ENCODE assay signal across 24 mouse cellular contexts in genomic region chr2:163615906-163616651, GRCm38 (mm10). TPM values are rescaled to one million over a fixed set of nuclear protein-coding genes. Genes with fewer than 3 reads are reported as not detected.
DNase-seq lines count a peak whose midpoint lies in the region; ATAC-seq and TF ChIP-seq lines count a peak whose summit lies in the region.
"Had no signal": no experiment of that assay in that cellular context is flagged by ENCODE, and none has a peak within 500 bp of the region (broad histone marks: within the 10 kb centered on the region; RNA-seq: fewer than 3 reads in every experiment).

No protein-coding gene starts in this region.

- no peak for TF ChIP-seq CTCF in liver, postnatal 0 days (IDR thresholded peaks at IDR 0.05; ENCODE audit: low read depth)
- TF ChIP-seq CTCF in MEL (IDR thresholded peaks at IDR 0.05 in 2 of 3, conservative IDR thresholded peaks at IDR 0.05 in 1 of 3; ENCODE audit: control insufficient read depth in 1 of 3, insufficient read depth in 1 of 3, low read depth in 2 of 3, low read length in 3 of 3, poor library complexity in 1 of 3, severe bottlenecking in 1 of 3): no peak

- H3K9ac ChIP-seq in heart, embryonic 12.5 days: no peak overlapping the region
- H3K9ac ChIP-seq in liver, embryonic 13.5 days: no peak overlapping the region
- no peak overlapping the region for H3K9ac ChIP-seq in liver, postnatal 0 days (replicated peaks)
- no peak overlapping the region for H3K9ac ChIP-seq in MEL (ENCODE audit: control insufficient read depth, low read depth, low read length, poor library complexity, severe bottlenecking)
- H3K9ac ChIP-seq: embryonic facial prominence, embryonic 12.5 days; forebrain, embryonic 12.5 days; kidney, embryonic 15.5 days; liver, embryonic 14.5 days; midbrain, embryonic 12.5 days had no signal

- TF ChIP-seq POLR2A in MEL (IDR thresholded peaks at IDR 0.05; ENCODE audit: control insufficient read depth in 1 of 2, insufficient read depth in 1 of 2, low read depth in 1 of 2, low read length in 2 of 2, poor library complexity in 1 of 2): no peak; a peak in 2 of 4 replicates

- H3K36me3 ChIP-seq in heart, embryonic 10.5 days: peaks cover 98% of the 10 kb centered on the region
- peaks cover 94% of the 10 kb centered on the region for H3K36me3 ChIP-seq in heart, embryonic 12.5 days
- H3K36me3 ChIP-seq in liver, embryonic 13.5 days: peaks cover 99% of the 10 kb centered on the region
- peaks cover 93% of the 10 kb centered on the region for H3K36me3 ChIP-seq in liver, postnatal 0 days (replicated peaks; ENCODE audit: insufficient read depth, low read length)
- H3K36me3 ChIP-seq in MEL (ENCODE audit: control insufficient read depth in 1 of 2, insufficient read depth in 2 of 2, low read length in 2 of 2): peaks cover 0 to 15% of the 10 kb centered on the region in 2 experiments; a peak in 3 of 4 replicates
- H3K36me3 ChIP-seq in splenic B cell, adult 2 months (ENCODE audit: control insufficient read depth, insufficient read depth, low read length, poor library complexity, severe bottlenecking): peaks cover 39% of the 10 kb centered on the region

- no peak overlapping the region for H3K27ac ChIP-seq in heart, embryonic 10.5 days
- H3K27ac ChIP-seq in heart, embryonic 12.5 days (ENCODE audit: poor library complexity, severe bottlenecking): no peak overlapping the region
- peak overlapping the region; percentile 37; the same call in 1 of the 2 replicates for H3K27ac ChIP-seq in liver, embryonic 13.5 days
- no peak overlapping the region for H3K27ac ChIP-seq in liver, postnatal 0 days (ENCODE audit: low read depth)
- no peak overlapping the region for H3K27ac ChIP-seq in MEL (ENCODE audit: control insufficient read depth, low read depth, low read length)
- H3K27ac ChIP-seq: embryonic facial prominence, embryonic 12.5 days; forebrain, embryonic 12.5 days; gastrocnemius, adult 2 months; hindbrain, embryonic 10.5 days; hindbrain, postnatal 0 days; kidney, embryonic 15.5 days; liver, embryonic 14.5 days; midbrain, embryonic 12.5 days had no signal

- H3K4me1 ChIP-seq in heart, embryonic 10.5 days: no peaks in the 10 kb centered on the region
- H3K4me1 ChIP-seq in heart, embryonic 12.5 days (replicated peaks): no peaks in the 10 kb centered on the region
- H3K4me1 ChIP-seq in liver, embryonic 13.5 days (replicated peaks): no peaks in the 10 kb centered on the region
- peaks cover 5% of the 10 kb centered on the region for H3K4me1 ChIP-seq in liver, postnatal 0 days (ENCODE audit: insufficient read depth)
- no peaks in the 10 kb centered on the region for H3K4me1 ChIP-seq in MEL (ENCODE audit: control insufficient read depth in 1 of 2, insufficient read depth in 2 of 2, low read length in 2 of 2)
- H3K4me1 ChIP-seq: embryonic facial prominence, embryonic 12.5 days; forebrain, embryonic 12.5 days; hindbrain, embryonic 10.5 days; kidney, embryonic 15.5 days; midbrain, embryonic 12.5 days had no signal

- no peak for TF ChIP-seq EP300 in liver, postnatal 0 days (IDR thresholded peaks at IDR 0.05; ENCODE audit: low read depth)
- no peak for TF ChIP-seq EP300 in MEL (IDR thresholded peaks at IDR 0.05; ENCODE audit: low read depth in 1 of 2, low read length in 2 of 2)

- H3K27me3 ChIP-seq in heart, embryonic 10.5 days (ENCODE audit: insufficient read depth, poor library complexity, severe bottlenecking): no peaks in the 10 kb centered on the region
- H3K27me3 ChIP-seq in heart, embryonic 12.5 days (replicated peaks): no peaks in the 10 kb centered on the region
- no peaks in the 10 kb centered on the region for H3K27me3 ChIP-seq in liver, embryonic 13.5 days
- H3K27me3 ChIP-seq in liver, postnatal 0 days (ENCODE audit: insufficient read depth, low read length): no peaks in the 10 kb centered on the region
- H3K27me3 ChIP-seq in MEL (ENCODE audit: control insufficient read depth in 1 of 2, insufficient read depth in 2 of 2, low read length in 2 of 2): no peaks in the 10 kb centered on the region
- no peaks in the 10 kb centered on the region for H3K27me3 ChIP-seq in splenic B cell, adult 2 months (ENCODE audit: control insufficient read depth, insufficient read depth, low read length, poor library complexity, severe bottlenecking)
- H3K27me3 ChIP-seq: embryonic facial prominence, embryonic 12.5 days; forebrain, embryonic 12.5 days; kidney, embryonic 15.5 days; midbrain, embryonic 12.5 days had no signal

- H3K9me3 ChIP-seq in heart, embryonic 10.5 days: no peaks in the 10 kb centered on the region
- peaks cover 4% of the 10 kb centered on the region; the same call in 1 of the 2 replicates for H3K9me3 ChIP-seq in heart, embryonic 12.5 days (replicated peaks)
- H3K9me3 ChIP-seq in liver, embryonic 13.5 days (replicated peaks): no peaks in the 10 kb centered on the region
- no peaks in the 10 kb centered on the region for H3K9me3 ChIP-seq in liver, postnatal 0 days (ENCODE audit: low read length)
- H3K9me3 ChIP-seq in MEL (replicated peaks; ENCODE audit: insufficient read depth, low read length): no peaks in the 10 kb centered on the region
- H3K9me3 ChIP-seq: embryonic facial prominence, embryonic 12.5 days; forebrain, embryonic 12.5 days; G1E; hindbrain, embryonic 10.5 days; kidney, embryonic 15.5 days; midbrain, embryonic 12.5 days had no signal

- H3K4me2 ChIP-seq in heart, embryonic 12.5 days: no peak overlapping the region
- no peak overlapping the region for H3K4me2 ChIP-seq in liver, embryonic 13.5 days
- no peak overlapping the region for H3K4me2 ChIP-seq in liver, postnatal 0 days (ENCODE audit: low read depth, low read length)
- H3K4me2 ChIP-seq: embryonic facial prominence, embryonic 12.5 days; forebrain, embryonic 12.5 days; kidney, embryonic 15.5 days; midbrain, embryonic 12.5 days had no signal

- DNase-seq in heart, embryonic 10.5 days (ENCODE audit: low spot score): peak; percentile 60
- DNase-seq in liver, embryonic 13.5 days: no peak
- DNase-seq in liver, postnatal 0 days: no peak
- DNase-seq in MEL (ENCODE audit: low read depth, low spot score): no peak
- peak; percentile 47 for DNase-seq in splenic B cell, adult 2 months (ENCODE audit: low read depth, low spot score)
- DNase-seq in cerebellum, postnatal 10 days: no peak
- DNase-seq: adrenal gland, adult 2 months; cerebellum, adult 18-20 months; cerebellum, postnatal 25 days; gastrocnemius, adult 2 months; kidney, adult 11 months; kidney, postnatal 36 days; right cerebral cortex, postnatal 25 days; thymus, postnatal 25 days had no signal

- WGBS in heart, embryonic 10.5 days: 84% methylated on average over 4 of the region's 4 CpGs
- WGBS in heart, embryonic 12.5 days: 87% methylated on average over 4 of the region's 4 CpGs
- WGBS in liver, embryonic 13.5 days (ENCODE audit: insufficient replicate concordance): 75% methylated on average over 4 of the region's 4 CpGs
- WGBS in liver, postnatal 0 days (ENCODE audit: insufficient replicate concordance): 88% methylated on average over 4 of the region's 4 CpGs

- no peaks in the 10 kb centered on the region for H3K79me2 ChIP-seq in MEL (ENCODE audit: control insufficient read depth, insufficient read depth, low read length, poor library complexity)

- no peak for ATAC-seq in heart, embryonic 12.5 days (ENCODE audit: insufficient number of reproducible peaks, low FRiP score)
- no peak for ATAC-seq in liver, embryonic 13.5 days (ENCODE audit: low read depth)
- no peak for ATAC-seq in liver, postnatal 0 days
- ATAC-seq: hindbrain, postnatal 0 days; lung, postnatal 0 days had no signal

- no peak for TF ChIP-seq RAD21 in MEL (IDR thresholded peaks at IDR 0.05; ENCODE audit: low read depth, low read length)

- H3K4me3 ChIP-seq in heart, embryonic 10.5 days: no peak overlapping the region
- H3K4me3 ChIP-seq in heart, embryonic 12.5 days: no peak overlapping the region
- H3K4me3 ChIP-seq in liver, embryonic 13.5 days (replicated peaks): no peak overlapping the region
- no peak overlapping the region for H3K4me3 ChIP-seq in liver, postnatal 0 days (ENCODE audit: low read depth, low read length)
- H3K4me3 ChIP-seq in MEL (ENCODE audit: control insufficient read depth in 1 of 2, insufficient read depth in 1 of 2, low read depth in 2 of 2, low read length in 2 of 2): no peak overlapping the region
- H3K4me3 ChIP-seq: embryonic facial prominence, embryonic 12.5 days; forebrain, embryonic 12.5 days; gastrocnemius, adult 2 months; hindbrain, embryonic 10.5 days; kidney, embryonic 15.5 days; midbrain, embryonic 12.5 days had no signal

TF ChIP-seq in MEL, 35 proteins besides CTCF, POLR2A, EP300 and RAD21 (continues in another document):
- TF ChIP-seq NELFE (IDR thresholded peaks at IDR 0.05; ENCODE audit: low read depth, low read length) (peak; percentile 29; the same call in 1 of the 2 replicates), CHD1 (IDR thresholded peaks at IDR 0.05; ENCODE audit: low read depth, low read length) (no peak)

RNA-seq across cellular contexts. Expression of gene Ttpal, which starts 14.0 kb away (rescaled TPM):
- polyA plus RNA-seq in heart, embryonic 10.5 days (2016; fragmentation: Nextera tagmentation; extraction: Ambion mirVana): 27.5 and 31.8 TPM in 2 replicates
- 26.9 and 27.8 TPM in 2 replicates for polyA plus RNA-seq in heart, embryonic 12.5 days (2016; fragmentation: Nextera tagmentation; extraction: Ambion mirVana)
- polyA plus RNA-seq in liver, embryonic 13.5 days (2015; fragmentation: Nextera tagmentation; extraction: Ambion mirVana): 13.9 and 15.9 TPM in 2 replicates
- polyA plus RNA-seq in liver, postnatal 0 days (2015; fragmentation: Nextera tagmentation; extraction: Ambion mirVana): 6.7 and 9.5 TPM in 2 replicates
- total RNA-seq in MEL (2012; rRNA removed): 17.1 and 20.4 TPM in 2 replicates
- 10 to 100 TPM in 1 of 2 experiments, not detected in 1; 18.9 TPM for polyA plus RNA-seq in MEL (2012; ENCODE audit: insufficient read depth in 1 of 2, insufficient read length in 2 of 2, low read depth in 1 of 2, low replicate concordance in 2 of 2, missing spikeins in 1 of 2)

RNA-seq across cellular contexts. Expression of gene Serinc3, which starts 28.9 kb away (rescaled TPM):
- polyA plus RNA-seq in heart, embryonic 10.5 days (2016; fragmentation: Nextera tagmentation; extraction: Ambion mirVana): 51.1 and 55.2 TPM in 2 replicates
- 67.7 and 76.7 TPM in 2 replicates for polyA plus RNA-seq in heart, embryonic 12.5 days (2016; fragmentation: Nextera tagmentation; extraction: Ambion mirVana)
- polyA plus RNA-seq in liver, embryonic 13.5 days (2015; fragmentation: Nextera tagmentation; extraction: Ambion mirVana): 112 and 130 TPM in 2 replicates
- polyA plus RNA-seq in liver, postnatal 0 days (2015; fragmentation: Nextera tagmentation; extraction: Ambion mirVana): 79.9 and 92.7 TPM in 2 replicates
- 326 and 348 TPM in 2 replicates for total RNA-seq in MEL (2012; rRNA removed)
- polyA plus RNA-seq in MEL (2012; ENCODE audit: insufficient read depth in 1 of 2, insufficient read length in 2 of 2, low read depth in 1 of 2, low replicate concordance in 2 of 2, missing spikeins in 1 of 2): 100 to 1,000 TPM; 637 to 650 TPM

RNA-seq across cellular contexts. Expression of gene Pkig, which starts 42.1 kb away (rescaled TPM):
- polyA plus RNA-seq in heart, embryonic 10.5 days (2016; fragmentation: Nextera tagmentation; extraction: Ambion mirVana): 226 and 259 TPM in 2 replicates
- polyA plus RNA-seq in heart, embryonic 12.5 days (2016; fragmentation: Nextera tagmentation; extraction: Ambion mirVana): 233 and 241 TPM in 2 replicates
- 122 and 139 TPM in 2 replicates for polyA plus RNA-seq in liver, embryonic 13.5 days (2015; fragmentation: Nextera tagmentation; extraction: Ambion mirVana)
- polyA plus RNA-seq in liver, postnatal 0 days (2015; fragmentation: Nextera tagmentation; extraction: Ambion mirVana): 84.9 and 85.0 TPM in 2 replicates
- 74.6 and 79.5 TPM in 2 replicates for total RNA-seq in MEL (2012; rRNA removed)
- polyA plus RNA-seq in MEL (2012; ENCODE audit: insufficient read depth in 1 of 2, insufficient read length in 2 of 2, low read depth in 1 of 2, low replicate concordance in 2 of 2, missing spikeins in 1 of 2): 100 to 1,000 TPM in 1 of 2 experiments, not detected in 1; 160 TPM

Comparison
In these comparisons a context has a peak if more than half of its experiments do, and no peak if none do; other contexts are left out.
1. DNase-seq: peak in heart, embryonic 10.5 days (single experiment) and splenic B cell, adult 2 months (single experiment); none in liver, embryonic 13.5 days (single experiment), liver, postnatal 0 days (single experiment), MEL (single experiment) and cerebellum, postnatal 10 days (0 of 2).